Mouse (Mus musculus) bone marrow, adult 2 months (tissue): ENCODE data around the gene Gab3. TPM values are rescaled to one million over a fixed set of nuclear protein-coding genes. Genes with fewer than 3 reads are reported as not detected.
A peak's percentile ranks its signal among the peaks of the same experiment; 100 is the strongest.

Experiments
- H3K27ac ChIP-seq: fragments of 200-500 bp; 2 replicates; pipeline ENCODE4 v1.5.1; 2012; ENCODE audit warnings: low read depth, mild to moderate bottlenecking, control low read depth, inconsistent platforms, low read length; ENCODE audit not compliant: control insufficient read depth, poor library complexity, insufficient read depth
- H3K4me1 ChIP-seq: fragments of 200-500 bp; 2 replicates; pipeline ENCODE4 v1.6.1; 2011; ENCODE audit warnings: low read length; ENCODE audit not compliant: control insufficient read depth, insufficient read depth
- H3K4me3 ChIP-seq: fragments of 200-500 bp; replicated peaks from 2 replicates; pipeline ENCODE3; 2011; ENCODE audit warnings: mild to moderate bottlenecking, low read depth, low read length, control low read depth; ENCODE audit not compliant: control insufficient read depth
- CTCF ChIP-seq: fragments of 200-500 bp; IDR thresholded peaks from 2 replicates; pipeline ENCODE4 v1.5.1; 2011; ENCODE audit warnings: low read length, control low read depth; ENCODE audit not compliant: control insufficient read depth, insufficient read depth
- POLR2A ChIP-seq: fragments of 200-500 bp; IDR thresholded peaks from 2 replicates; pipeline ENCODE4 v1.6.1; 2011; ENCODE audit warnings: low read depth, mild to moderate bottlenecking, control low read depth, low read length, borderline replicate concordance; ENCODE audit not compliant: control insufficient read depth
- WGBS: fragments of 180-500 bp; shearing (Covaris S2); methylation state at CpG from one replicate; pipeline ENCODE4 v1.1.7; 2018; 5-methylcytosine and 5-hydroxymethylcytosine counted together
- polyA plus RNA-seq: library from polyadenylated mRNA; stranded (reverse); fragments of >200 nt; gene quantifications from 2 replicates; pipeline ENCODE4 v1.2.4, GENCODE M21; 2011; ENCODE audit warnings: low replicate concordance; ENCODE audit not compliant: missing spikeins, insufficient read depth, insufficient read length

Gene Gab3
- 1.8 and 6.8 TPM in 2 replicates for polyA plus RNA-seq

DNA sequence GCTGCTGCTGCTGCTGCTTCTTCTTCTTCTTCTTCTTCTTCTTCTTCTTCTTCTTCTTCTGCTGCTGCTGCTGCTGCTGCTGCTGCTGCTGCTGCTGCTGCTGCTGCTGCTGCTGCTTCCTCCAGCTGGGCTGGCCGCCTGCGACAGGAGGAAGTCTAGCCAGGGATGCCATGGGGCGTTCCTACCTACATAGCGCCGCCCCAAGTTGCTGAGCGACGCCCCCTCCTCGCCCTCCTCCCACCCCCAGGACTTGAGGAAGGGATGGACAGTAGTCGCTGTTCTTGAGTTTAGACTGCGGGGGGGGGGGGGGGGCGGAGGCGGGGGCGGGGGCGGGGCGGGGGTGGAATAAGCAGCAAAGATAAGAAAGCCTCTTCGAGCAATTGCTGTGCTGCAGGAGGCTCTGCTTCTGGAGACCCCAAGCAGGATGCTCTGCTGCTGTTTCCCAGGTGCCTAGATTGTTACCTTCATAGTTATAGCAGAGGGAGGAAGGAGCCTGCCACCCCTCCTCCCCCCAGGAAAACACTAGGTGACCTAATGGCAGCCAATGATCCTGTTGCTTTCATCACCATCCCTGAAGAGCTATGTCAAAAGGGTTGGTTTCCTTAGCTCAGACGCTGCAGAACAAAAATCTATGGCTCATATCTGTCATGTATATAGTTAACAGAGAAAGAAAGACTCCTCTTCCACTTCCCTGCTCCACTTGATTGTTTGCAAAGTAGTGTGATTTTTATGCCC lies at the start of gene Gab3:
Gene Gab3 (minus strand): TSS at position 685 of the 735 bp plus-strand sequence.
- Histone ChIP-seq H3K27ac (peak within 1 kb of the TSS; percentile 71), H3K4me3 (peak within 1 kb of the TSS; percentile 80), H3K4me1 (no peaks in the 10 kb centered on the region)
- WGBS, result 8% methylated on average over 14 of the region's 17 CpGs
- TF ChIP-seq POLR2A (no peak), CTCF (no peak)

DNA sequence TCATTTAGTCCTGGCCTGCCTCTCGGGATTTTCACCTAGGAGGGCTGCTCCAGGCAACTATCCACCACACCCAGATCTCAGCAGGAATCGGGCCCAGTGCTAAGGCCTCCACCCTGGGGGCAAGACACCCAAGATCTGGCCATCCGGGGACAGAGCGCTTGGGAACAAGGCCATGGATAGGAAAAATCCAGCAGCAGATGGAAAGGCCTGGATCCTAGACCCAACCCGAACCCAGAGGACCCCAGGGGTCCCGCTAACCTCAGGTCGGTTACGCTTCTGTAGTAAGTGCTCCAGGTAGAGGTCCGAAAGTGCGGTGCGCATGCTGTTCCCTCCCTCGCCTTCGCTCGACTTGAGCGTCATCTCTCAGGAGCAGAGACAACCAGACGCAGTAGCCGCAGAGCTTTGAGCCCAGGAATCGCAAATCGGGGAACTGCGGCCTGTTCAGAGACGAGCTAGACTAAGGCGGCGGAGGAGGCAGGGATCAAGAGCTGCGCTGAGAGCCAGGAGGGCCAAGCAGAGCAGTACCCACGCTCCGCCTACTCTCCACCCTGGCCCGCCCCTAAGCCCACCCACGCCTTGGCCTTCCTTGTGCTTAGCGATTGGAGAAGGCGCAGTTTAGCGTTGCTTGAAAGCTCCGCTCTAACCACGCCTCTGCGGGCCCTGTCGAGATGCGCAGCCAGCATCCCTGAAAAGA lies 45.4 kb upstream of the Gab3 start, which contains the start of gene Mpp1:
Gene Mpp1 (minus strand): TSS at position 550 of the 694 bp plus-strand sequence.
- TF ChIP-seq POLR2A (peak; percentile 89; the same call in 1 of the 2 replicates), CTCF (no peak)
- Histone ChIP-seq H3K4me1 (no peaks in the 10 kb centered on the region; the same call in 1 of the 2 replicates), H3K27ac (peak within 1 kb of the TSS; percentile 58), H3K4me3 (peak within 1 kb of the TSS; percentile 84)
- whole genome bisulfite sequencing, result 16% methylated on average over 36 of the region's 36 CpGs

GRCm38 (mm10) chrX:75129474-75129873 lies 44.2 kb upstream of the Gab3 start:
- H3K4me1 ChIP-seq, result no peaks in the 10 kb centered on the region; the same call in 1 of the 2 replicates
- H3K27ac ChIP-seq, result peak overlapping the region; percentile 55; the same call in 1 of the 2 replicates
- H3K4me3 ChIP-seq, result peak overlapping the region; percentile 84
- WGBS, result 21% methylated on average over 2 of the region's 2 CpGs
- no peak for TF ChIP-seq POLR2A
- no peak for TF ChIP-seq CTCF

DNA sequence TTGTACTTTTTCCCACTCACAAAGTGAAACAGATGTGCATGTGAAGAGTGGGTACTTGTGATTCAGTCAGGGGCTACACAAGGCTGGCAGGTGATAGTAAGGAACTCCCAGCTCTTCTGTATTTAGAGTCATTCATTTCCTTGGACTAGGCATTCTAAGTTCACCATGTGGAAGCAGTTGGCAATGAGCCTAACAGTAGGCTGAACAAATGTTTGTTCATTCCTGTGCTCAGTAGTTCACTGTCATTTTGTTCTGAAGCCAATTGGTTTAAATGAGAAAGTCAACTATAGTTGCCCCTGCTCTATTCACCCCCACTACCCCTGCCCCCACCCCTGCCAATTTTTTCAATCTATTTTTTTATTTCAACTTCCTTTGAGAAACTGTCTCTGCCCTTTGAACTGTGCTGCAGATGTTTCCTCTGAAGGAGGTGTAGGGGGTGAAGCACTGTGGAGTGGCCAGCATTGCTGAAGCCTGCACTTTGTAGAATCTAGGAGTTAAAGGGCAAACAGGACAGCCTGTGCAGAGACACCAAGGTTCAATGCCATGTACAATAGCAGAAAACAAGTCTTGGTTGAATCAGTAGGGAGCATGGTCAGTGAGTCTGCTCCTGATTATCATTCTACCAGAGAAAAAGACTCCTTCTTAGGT lies 43.2 kb upstream of the Gab3 start:
- no peak for TF ChIP-seq CTCF
- TF ChIP-seq POLR2A, result no peak
- no peak overlapping the region for H3K4me3 ChIP-seq

GRCm38 (mm10) chrX:75126893-75127292 lies 41.6 kb upstream of the Gab3 start:
- Histone ChIP-seq H3K27ac (no peak overlapping the region), H3K4me3 (no peak overlapping the region), H3K4me1 (no peaks in the 10 kb centered on the region; the same call in 1 of the 2 replicates)
- TF ChIP-seq POLR2A (no peak), CTCF (no peak)

More for the DNA sequence above, 43.2 kb upstream of the Gab3 start:
- Histone ChIP-seq H3K27ac (no peak overlapping the region), H3K4me1 (no peaks in the 10 kb centered on the region; the same call in 1 of the 2 replicates)

DNA sequence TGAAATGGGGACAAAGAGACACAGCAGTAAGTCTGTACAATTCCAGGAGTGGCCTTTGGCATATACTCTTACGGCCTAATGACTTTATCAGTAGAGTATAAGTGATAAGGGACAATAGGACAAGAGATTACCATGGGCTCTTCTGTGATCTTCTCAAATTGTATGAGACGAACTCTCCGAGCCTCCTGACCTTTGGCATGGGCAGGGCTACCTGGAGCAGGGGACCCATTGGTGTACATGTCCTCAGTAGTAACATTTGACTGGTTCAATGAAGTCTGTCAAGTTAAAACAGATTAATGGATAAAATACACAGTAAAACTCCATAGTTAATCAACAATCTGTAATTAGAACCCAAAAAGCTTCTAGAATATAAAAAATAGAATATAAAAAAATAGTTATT lies 40.3 kb upstream of the Gab3 start:
- no peak for TF ChIP-seq POLR2A
- no peak for TF ChIP-seq CTCF
- Histone ChIP-seq H3K4me3 (no peak overlapping the region), H3K4me1 (no peaks in the 10 kb centered on the region; the same call in 1 of the 2 replicates), H3K27ac (no peak overlapping the region)
- 79% methylated on average over 3 of the region's 3 CpGs for WGBS

GRCm38 (mm10) chrX:75115550-75115949 lies 30.3 kb upstream of the Gab3 start:
- TF ChIP-seq CTCF (no peak), POLR2A (no peak)
- Histone ChIP-seq H3K27ac (no peak overlapping the region), H3K4me3 (no peak overlapping the region), H3K4me1 (no peaks in the 10 kb centered on the region)

DNA sequence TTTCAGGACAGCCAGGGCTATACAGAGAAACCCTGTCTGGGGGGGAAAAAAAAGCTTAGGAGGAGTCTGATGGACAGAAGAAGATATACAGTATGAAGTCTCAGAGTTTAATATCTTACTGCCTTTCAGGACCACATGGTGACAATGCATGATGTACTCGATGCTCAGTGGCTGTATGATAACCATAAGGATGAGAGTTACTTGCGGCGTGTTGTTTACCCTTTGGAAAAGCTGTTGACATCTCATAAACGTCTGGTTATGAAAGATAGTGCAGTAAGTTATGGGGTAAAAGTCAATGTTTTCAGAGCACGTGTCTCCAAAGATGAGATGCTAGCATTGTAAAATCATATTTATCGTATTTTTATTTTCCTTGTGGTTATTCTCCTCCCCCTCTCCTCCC lies 17.0 kb upstream of the Gab3 start:
- WGBS, result 60% methylated on average over 6 of the region's 6 CpGs

More for the DNA sequence above, 17.0 kb upstream of the Gab3 start:
- H3K4me3 ChIP-seq, result no peak overlapping the region
- no peaks in the 10 kb centered on the region for H3K4me1 ChIP-seq
- no peak overlapping the region for H3K27ac ChIP-seq
- no peak for TF ChIP-seq POLR2A
- TF ChIP-seq CTCF, result no peak
